Mouse (Mus musculus): ENCODE data around the gene Tmod3.
"Not testable (repeated sequence)": the region's sequence is repeated elsewhere in the genome, so short reads cannot be mapped to it uniquely, and the experiment has no call there.

DNA sequence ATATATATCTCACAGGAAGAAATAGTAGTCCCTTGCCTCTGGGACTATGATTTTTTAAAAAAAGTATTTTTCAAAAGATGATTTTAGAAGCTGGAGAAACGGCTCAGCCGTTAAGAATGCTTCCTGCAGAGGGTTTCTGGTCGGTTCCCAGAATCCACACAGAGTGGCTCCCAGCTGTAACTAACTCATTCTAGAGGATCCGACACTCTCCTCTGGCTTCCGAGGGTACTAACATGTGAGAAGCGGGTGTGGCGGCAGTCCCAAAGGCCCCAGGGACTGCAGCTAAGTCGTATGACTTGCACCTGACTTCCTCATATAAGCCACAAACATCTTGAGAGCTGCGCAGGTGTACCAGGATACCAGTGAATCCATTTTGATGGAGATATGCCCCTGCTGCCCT lies 26.5 kb downstream of the Tmod3 start:
- not testable (repeated sequence) for TF ChIP-seq CTCF (IDR thresholded peaks at IDR 0.05; ENCODE audit: extremely low read depth, insufficient read depth, insufficient read length, insufficient replicate concordance); POLR2A (IDR thresholded peaks at IDR 0.05; ENCODE audit: low read depth, low read length)
